Mouse (Mus musculus) neural tube, embryonic 15.5 days (tissue): ENCODE results near the gene Fntb. TPM values are rescaled to one million over a fixed set of nuclear protein-coding genes. Genes with fewer than 3 reads are reported as not detected.
"Not testable (repeated sequence)": the region's sequence is repeated elsewhere in the genome, so short reads cannot be mapped to it uniquely, and the experiment has no call there.

Experiments used
- ATAC-seq: fragments of 200-750 bp; cut with Nextera tagmentation; 2 replicates; pipeline ENCODE4 v1.8.0; 2017; ENCODE audit warnings: mild to moderate bottlenecking, moderate TSS enrichment, moderate library complexity; ENCODE audit not compliant: low FRiP score
- H3K27ac ChIP-seq: fragments of 300-500 bp; sonication (generic); replicated peaks from 2 replicates; pipeline ENCODE4 v1.5.1; 2015; ENCODE audit warnings: mild to moderate bottlenecking, inconsistent platforms
- H3K27me3 ChIP-seq: fragments of 300-500 bp; sonication (generic); replicated peaks from 2 replicates; pipeline ENCODE4 v1.6.1; 2015; ENCODE audit warnings: inconsistent platforms
- H3K36me3 ChIP-seq: fragments of 300-500 bp; sonication (generic); 2 replicates; pipeline ENCODE4 v1.6.1; 2015; ENCODE audit warnings: inconsistent platforms
- H3K4me1 ChIP-seq: fragments of 300-500 bp; sonication (generic); 2 replicates; pipeline ENCODE4 v1.6.1; 2015; ENCODE audit warnings: inconsistent platforms
- H3K4me2 ChIP-seq: fragments of 300-500 bp; sonication (generic); 2 replicates; pipeline ENCODE4 v1.6.1; 2015; ENCODE audit warnings: inconsistent platforms, mild to moderate bottlenecking, moderate library complexity
- H3K4me3 ChIP-seq: fragments of 300-500 bp; sonication (generic); replicated peaks from 2 replicates; pipeline ENCODE4 v1.5.1; 2015; ENCODE audit warnings: mild to moderate bottlenecking, inconsistent platforms
- H3K9ac ChIP-seq: fragments of 300-500 bp; sonication (generic); replicated peaks from 2 replicates; pipeline ENCODE4 v1.6.1; 2015; ENCODE audit warnings: mild to moderate bottlenecking, inconsistent platforms
- H3K9me3 ChIP-seq: fragments of 300-500 bp; sonication (generic); replicated peaks from 2 replicates; pipeline ENCODE4 v1.6.1; 2016; ENCODE audit warnings: inconsistent platforms
- WGBS: fragments of 180-500 bp; shearing (Covaris S2); methylation state at CpG from one replicate; pipeline ENCODE4 v1.1.7; 2015; ENCODE audit warnings: mixed read lengths; 5-methylcytosine and 5-hydroxymethylcytosine counted together
- polyA plus RNA-seq: library from polyadenylated mRNA; unstranded; fragments of >200 nt; fragmentation: Nextera tagmentation; extraction: Ambion mirVana; gene quantifications from 2 replicates; pipeline ENCODE4 v1.2.1, GENCODE M21; 2015

Gene Fntb
- polyA plus RNA-seq, 1 experiment from 2014 or later: 41.5 TPM

DNA sequence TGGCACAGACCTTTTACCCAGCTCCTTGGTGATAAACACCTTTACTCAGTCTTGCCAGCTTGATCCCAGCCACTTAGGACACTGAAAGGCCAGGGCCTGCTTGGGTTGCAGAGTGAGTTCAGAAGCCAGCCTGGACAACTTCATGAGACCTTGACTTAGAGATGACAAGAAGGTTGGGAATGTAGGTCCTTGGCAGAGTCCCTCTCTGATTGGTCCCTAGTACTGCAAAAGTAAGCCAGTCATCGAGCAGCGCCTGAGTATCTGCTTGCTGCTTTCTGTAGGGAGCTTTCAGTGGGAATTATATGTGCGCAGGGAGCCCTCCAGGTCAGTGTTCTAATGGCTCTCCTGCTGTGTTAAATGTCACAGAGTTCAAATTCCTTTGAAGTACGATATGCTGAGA lies 9.7 kb downstream of the Fntb start:
- 68% methylated on average over 4 of the region's 4 CpGs for WGBS
- ATAC-seq: no peak

GRCm38 (mm10) chr12:76776898-76777297 lies 11.5 kb downstream of the Fntb start:
- no peak overlapping the region for H3K4me2 ChIP-seq
- no peak for ATAC-seq
- H3K9ac ChIP-seq: no peak overlapping the region
- 98% methylated on average over 5 of the region's 5 CpGs for WGBS
- H3K9me3 ChIP-seq: no peaks in the 10 kb centered on the region
- no peaks in the 10 kb centered on the region for H3K27me3 ChIP-seq
- no peaks in the 10 kb centered on the region for H3K4me1 ChIP-seq
- no peak overlapping the region for H3K27ac ChIP-seq
- H3K36me3 ChIP-seq: peaks cover 3% of the 10 kb centered on the region
- no peak overlapping the region for H3K4me3 ChIP-seq

More for the DNA sequence above, 9.7 kb downstream of the Fntb start:
- no peak overlapping the region for H3K9ac ChIP-seq
- no peaks in the 10 kb centered on the region for H3K4me1 ChIP-seq
- no peak overlapping the region for H3K4me3 ChIP-seq
- H3K9me3 ChIP-seq: no peaks in the 10 kb centered on the region
- no peak overlapping the region for H3K27ac ChIP-seq
- no peaks in the 10 kb centered on the region for H3K27me3 ChIP-seq
- H3K36me3 ChIP-seq: peaks cover 3% of the 10 kb centered on the region
- no peak overlapping the region for H3K4me2 ChIP-seq

DNA sequence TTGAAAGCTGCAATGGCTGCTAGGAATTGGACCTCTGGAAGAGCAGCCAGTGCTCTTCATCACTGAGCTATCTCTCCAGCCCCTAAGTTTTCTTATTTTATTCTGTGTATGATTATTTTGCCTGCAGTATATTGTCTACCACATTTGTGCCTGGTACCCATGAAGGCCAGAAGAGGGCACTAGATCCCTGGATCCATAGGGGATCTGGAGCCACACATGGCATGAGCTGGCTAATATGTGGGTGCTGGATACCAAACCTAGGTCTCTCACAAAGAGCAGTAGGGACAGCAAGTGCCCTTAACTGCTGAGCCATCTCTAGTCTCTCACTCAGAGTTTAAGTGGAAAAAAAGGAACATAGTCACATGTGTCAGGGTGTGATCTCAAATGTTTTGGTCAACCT lies 12.5 kb downstream of the Fntb start:
- Histone ChIP-seq H3K4me3 (no peak overlapping the region), H3K4me2 (no peak overlapping the region), H3K9ac (no peak overlapping the region), H3K4me1 (no peaks in the 10 kb centered on the region), H3K27me3 (no peaks in the 10 kb centered on the region), H3K36me3 (peaks cover 3% of the 10 kb centered on the region), H3K9me3 (no peaks in the 10 kb centered on the region), H3K27ac (no peak overlapping the region)
- ATAC-seq: no peak

DNA sequence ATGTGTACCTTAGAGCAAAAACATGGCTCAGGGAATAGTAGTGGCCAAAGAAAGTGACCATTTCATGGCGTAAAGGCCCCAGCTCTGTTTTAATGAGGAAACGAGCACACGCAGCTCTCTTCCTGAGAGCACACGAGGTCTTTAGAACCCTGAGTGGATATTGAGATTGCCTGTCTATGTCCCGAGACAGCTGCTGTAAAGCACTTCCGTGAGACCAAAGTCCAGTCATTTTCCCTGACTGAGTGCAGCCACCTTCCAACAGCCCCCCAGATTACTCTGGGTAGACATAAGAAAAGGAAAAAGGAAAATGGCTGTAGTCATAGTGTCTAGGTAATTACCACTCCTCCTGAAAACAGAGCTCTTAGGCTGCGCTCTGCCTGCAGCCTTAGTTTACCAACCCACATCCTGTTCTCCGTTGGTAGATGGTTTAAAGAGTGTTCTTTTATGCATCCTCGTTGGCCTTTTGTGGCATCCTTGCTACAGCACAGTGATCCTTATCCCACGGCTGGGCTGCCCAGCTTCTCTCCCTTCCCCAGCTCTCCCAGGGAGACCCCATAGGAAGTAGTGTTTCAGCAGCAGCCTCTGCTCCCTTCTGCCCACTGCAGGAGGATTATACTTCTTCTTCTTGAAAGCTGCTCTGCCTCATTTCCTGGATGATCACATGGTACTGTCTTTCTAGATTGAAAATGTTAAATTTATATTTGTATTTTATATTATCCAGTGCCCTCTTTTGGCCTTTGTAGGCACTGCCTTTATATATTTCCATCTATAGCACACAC lies 13.1 kb downstream of the Fntb start:
- Histone ChIP-seq H3K27ac (no peak overlapping the region), H3K4me3 (no peak overlapping the region), H3K9me3 (no peaks in the 10 kb centered on the region), H3K4me1 (no peaks in the 10 kb centered on the region), H3K9ac (no peak overlapping the region), H3K27me3 (no peaks in the 10 kb centered on the region), H3K36me3 (peaks cover 3% of the 10 kb centered on the region), H3K4me2 (no peak overlapping the region)
- 83% methylated on average over 10 of the region's 10 CpGs for WGBS
- no peak for ATAC-seq

DNA sequence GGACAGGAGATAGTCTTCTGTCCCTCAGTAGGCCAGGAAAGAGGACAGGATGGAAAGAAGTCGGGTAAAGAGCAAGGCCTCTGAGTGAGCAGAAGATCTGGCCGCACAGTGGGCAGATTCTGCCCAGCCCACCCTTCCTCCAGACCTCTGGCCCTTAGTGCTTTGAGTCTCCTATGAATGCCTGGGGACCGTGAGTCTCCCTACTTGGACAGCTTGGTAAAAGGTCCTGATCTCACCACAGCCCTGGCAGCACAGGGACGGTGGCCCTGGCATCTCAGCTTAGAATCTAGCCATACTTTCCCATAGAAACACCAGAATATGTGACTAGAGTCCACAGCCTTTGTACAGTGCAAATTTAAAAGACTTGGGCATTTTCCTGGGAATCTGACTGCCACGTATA lies 14.6 kb downstream of the Fntb start:
- Histone ChIP-seq H3K27me3 (no peaks in the 10 kb centered on the region), H3K4me2 (no peak overlapping the region), H3K27ac (no peak overlapping the region), H3K9me3 (no peaks in the 10 kb centered on the region), H3K36me3 (peaks cover 3% of the 10 kb centered on the region), H3K4me3 (no peak overlapping the region), H3K9ac (no peak overlapping the region), H3K4me1 (no peaks in the 10 kb centered on the region)
- no peak for ATAC-seq
- 73% methylated on average over 5 of the region's 5 CpGs for WGBS

GRCm38 (mm10) chr12:76780639-76781468 lies 15.5 kb downstream of the Fntb start:
- WGBS: 63% methylated on average over 12 of the region's 12 CpGs
- no peak overlapping the region for H3K4me2 ChIP-seq
- peaks cover 3% of the 10 kb centered on the region for H3K36me3 ChIP-seq
- ATAC-seq: no peak
- no peaks in the 10 kb centered on the region for H3K27me3 ChIP-seq
- H3K4me3 ChIP-seq: no peak overlapping the region
- no peaks in the 10 kb centered on the region for H3K4me1 ChIP-seq
- H3K9me3 ChIP-seq: no peaks in the 10 kb centered on the region
- H3K9ac ChIP-seq: no peak overlapping the region
- no peak overlapping the region for H3K27ac ChIP-seq

DNA sequence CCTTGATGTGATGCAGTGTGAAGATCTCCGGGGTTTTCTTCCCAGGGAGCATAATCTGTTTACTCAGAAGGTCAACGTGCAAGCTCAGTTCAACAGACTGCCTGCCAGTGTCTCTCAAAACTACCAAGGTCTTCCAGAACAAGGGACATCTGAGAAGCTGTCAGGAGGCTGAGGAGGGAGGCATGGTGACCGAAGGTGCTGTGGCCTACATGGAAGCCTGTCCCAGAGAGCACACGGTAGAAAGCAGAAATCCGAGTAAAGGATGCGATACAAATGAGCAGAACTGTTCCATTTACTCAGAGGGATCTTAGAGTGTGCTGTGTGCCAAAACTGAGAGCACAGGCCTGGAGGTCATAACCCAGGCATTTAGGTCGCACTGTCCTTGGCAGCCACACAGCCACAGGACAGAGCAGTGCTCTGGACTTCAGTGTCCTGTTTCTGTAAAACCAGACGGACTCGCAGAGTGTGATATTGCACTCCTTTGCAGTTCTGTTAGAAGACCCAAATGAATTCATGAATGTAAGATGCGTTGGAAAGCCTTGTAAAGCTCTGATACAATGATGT lies 18.7 kb downstream of the Fntb start:
- ATAC-seq: no peak
- Histone ChIP-seq H3K4me3 (no peak overlapping the region), H3K9me3 (no peaks in the 10 kb centered on the region), H3K4me2 (no peak overlapping the region), H3K36me3 (no peaks in the 10 kb centered on the region; the same call in 1 of the 2 replicates), H3K4me1 (no peaks in the 10 kb centered on the region), H3K27me3 (no peaks in the 10 kb centered on the region), H3K27ac (no peak overlapping the region), H3K9ac (no peak overlapping the region)
- 74% methylated on average over 10 of the region's 10 CpGs for WGBS

DNA sequence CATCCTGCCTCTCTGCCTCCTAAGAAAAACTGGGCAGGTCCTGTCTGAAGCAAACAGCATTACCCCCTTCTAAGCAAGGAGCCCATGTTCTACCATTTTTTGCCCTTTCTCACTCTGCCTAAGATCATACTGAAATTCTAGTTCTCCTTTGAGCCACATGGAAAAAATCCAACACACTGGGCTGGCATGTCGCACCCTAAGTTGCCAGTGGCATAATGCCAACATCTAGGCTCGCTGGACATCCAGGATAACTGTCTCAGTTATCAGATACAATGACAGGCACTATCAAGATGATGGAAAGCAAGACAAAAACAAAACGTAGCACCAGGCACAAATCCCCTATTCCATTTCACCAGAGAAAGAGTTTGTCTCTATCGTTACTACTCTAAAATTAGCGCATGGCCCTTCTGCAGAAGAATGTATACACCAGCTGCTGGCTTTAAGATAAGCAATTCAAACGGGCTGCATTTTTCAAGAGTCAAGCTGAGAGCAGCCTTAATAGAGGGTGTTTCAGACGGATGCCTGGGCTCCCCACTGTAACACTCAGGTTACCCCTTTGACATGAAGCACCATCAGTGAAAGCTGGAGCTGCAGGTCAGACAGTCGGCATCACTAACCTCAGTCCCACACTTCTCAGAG lies 25.2 kb downstream of the Fntb start:
- Histone ChIP-seq H3K27ac (no peak overlapping the region), H3K9ac (no peak overlapping the region), H3K4me3 (no peak overlapping the region), H3K27me3 (no peaks in the 10 kb centered on the region), H3K9me3 (no peaks in the 10 kb centered on the region), H3K4me1 (no peaks in the 10 kb centered on the region), H3K36me3 (no peaks in the 10 kb centered on the region), H3K4me2 (no peak overlapping the region)
- 58% methylated on average over 8 of the region's 8 CpGs for WGBS
- no peak for ATAC-seq

GRCm38 (mm10) chr12:76792540-76792939 lies 27.2 kb downstream of the Fntb start:
- H3K9me3 ChIP-seq, H3K4me1 ChIP-seq, H3K4me3 ChIP-seq, H3K9ac ChIP-seq, H3K36me3 ChIP-seq, H3K27me3 ChIP-seq, H3K27ac ChIP-seq, ATAC-seq, H3K4me2 ChIP-seq: not testable (repeated sequence)
- 52% methylated on average over 14 of the region's 14 CpGs for WGBS

DNA sequence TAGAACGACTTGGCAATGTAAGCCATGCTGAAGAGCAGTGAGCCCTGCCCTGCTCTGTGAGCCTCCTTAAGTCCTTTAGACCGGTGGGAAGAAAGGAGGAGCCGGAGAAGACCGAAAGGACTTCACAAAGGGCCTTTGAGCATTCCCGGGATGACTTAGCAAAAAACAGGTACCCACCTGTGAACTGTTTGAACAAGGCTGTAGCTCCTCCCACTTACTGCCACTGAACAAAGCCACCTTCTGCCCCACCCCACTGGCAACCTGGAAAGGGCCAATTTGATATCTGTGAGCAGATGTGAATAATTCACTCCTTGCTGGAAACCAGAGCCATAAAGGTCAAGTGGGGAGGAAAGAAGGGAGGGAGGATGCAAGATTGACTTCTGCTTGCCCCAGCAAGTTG lies 30.0 kb downstream of the Fntb start, which contains the start of gene Gpx2:
Gene Gpx2, minus strand, starts transcription at position 205 of the 400 bp plus-strand sequence.
- Histone ChIP-seq H3K4me1 (no peaks in the 10 kb centered on the region), H3K4me2 (no peak within 1 kb of the TSS), H3K4me3 (no peak within 1 kb of the TSS), H3K36me3 (peaks cover 15% of the 10 kb centered on the region), H3K9me3 (no peaks in the 10 kb centered on the region), H3K27me3 (no peaks in the 10 kb centered on the region), H3K27ac (no peak within 1 kb of the TSS), H3K9ac (no peak within 1 kb of the TSS)
- no peak for ATAC-seq
- WGBS: 82% methylated on average over 5 of the region's 5 CpGs

- no peaks in the 10 kb centered on the region for H3K4me1 ChIP-seq
- no peak overlapping the region for H3K4me2 ChIP-seq
- no peak overlapping the region for H3K4me3 ChIP-seq
- no peak for ATAC-seq
- WGBS: 89% methylated on average over 7 of the region's 7 CpGs
- H3K36me3 ChIP-seq: peaks cover 16% of the 10 kb centered on the region
- no peak overlapping the region for H3K9ac ChIP-seq
- no peak overlapping the region for H3K27ac ChIP-seq
- no peaks in the 10 kb centered on the region for H3K9me3 ChIP-seq
- H3K27me3 ChIP-seq: no peaks in the 10 kb centered on the region
Observed at GRCm38 (mm10) chr12:76796938-76797539, 31.6 kb downstream of the Fntb start.
